Mouse (Mus musculus): ENCODE data around the gene Iffo2. TPM values are rescaled to one million over a fixed set of nuclear protein-coding genes. Genes with fewer than 3 reads are reported as not detected.

Iffo2 gene
- total and polyA plus RNA-seq, 3 experiments: 1.3 to 2.7 TPM; not detected in 1

DNA sequence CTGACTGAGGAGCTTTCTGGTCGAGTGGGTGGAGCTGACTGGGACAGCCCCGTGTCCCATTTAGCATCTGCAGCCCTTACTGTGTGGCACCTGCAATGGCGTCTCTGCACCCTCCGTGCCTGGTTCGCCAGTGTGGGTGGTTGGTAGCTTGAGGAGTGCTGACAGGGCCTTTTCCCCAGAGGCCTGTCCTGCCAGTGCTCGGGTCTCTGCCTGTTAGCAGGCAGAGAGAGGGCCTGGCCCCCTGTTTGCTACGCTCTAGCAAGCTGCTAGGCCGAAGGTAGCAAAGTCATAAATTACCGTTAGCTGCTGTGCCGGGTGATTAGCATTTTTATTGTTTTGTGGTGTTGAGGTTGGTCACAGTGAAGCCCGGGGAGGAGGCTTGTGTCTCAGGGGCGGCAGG, 109.5 kb downstream of the Iffo2 start:
- H3K4me3 ChIP-seq (ENCODE audit: control insufficient read depth in 1 of 2, insufficient read depth in 1 of 2, low read depth in 2 of 2, low read length in 2 of 2): no peak overlapping the region
- TF ChIP-seq SMC3 (IDR thresholded peaks at IDR 0.05; ENCODE audit: low read depth, low read length) (no peak), MYB (IDR thresholded peaks at IDR 0.05; ENCODE audit: low read depth, low read length) (no peak), RCOR1 (IDR thresholded peaks at IDR 0.05; ENCODE audit: low read depth, low read length) (no peak), POLR2A (IDR thresholded peaks at IDR 0.05; ENCODE audit: control insufficient read depth in 1 of 2, insufficient read depth in 1 of 2, low read depth in 1 of 2, low read length in 2 of 2, poor library complexity in 1 of 2) (no peak), HCFC1 (IDR thresholded peaks at IDR 0.05; ENCODE audit: low read depth, low read length) (no peak), ELF1 (IDR thresholded peaks at IDR 0.05; ENCODE audit: low read depth, low read length) (no peak), ZMIZ1 (IDR thresholded peaks at IDR 0.05; ENCODE audit: low read depth, low read length) (no peak), ETS1 (IDR thresholded peaks at IDR 0.05; ENCODE audit: low read depth, low read length) (no peak), E2F4 (IDR thresholded peaks at IDR 0.05; ENCODE audit: borderline replicate concordance, low read depth, low read length) (no peak), RAD21 (IDR thresholded peaks at IDR 0.05; ENCODE audit: low read depth, low read length) (no peak), SIN3A (IDR thresholded peaks at IDR 0.05; ENCODE audit: low read length) (no peak), GABPA (IDR thresholded peaks at IDR 0.05; ENCODE audit: low read depth, low read length) (no peak), USF2 (IDR thresholded peaks at IDR 0.05; ENCODE audit: borderline replicate concordance in 1 of 2, insufficient read depth in 1 of 2, low read depth in 1 of 2, low read length in 2 of 2) (no peak), JUND (IDR thresholded peaks at IDR 0.05; ENCODE audit: low read depth, low read length) (no peak), CTCF (IDR thresholded peaks at IDR 0.05 in 2 of 3, conservative IDR thresholded peaks at IDR 0.05 in 1 of 3; ENCODE audit: control insufficient read depth in 1 of 3, insufficient read depth in 1 of 3, low read depth in 2 of 3, low read length in 3 of 3, poor library complexity in 1 of 3, severe bottlenecking in 1 of 3) (no peak), KAT2A (conservative IDR thresholded peaks at IDR 0.05; ENCODE audit: low read depth, low read length) (no peak), TBP (IDR thresholded peaks at IDR 0.05; ENCODE audit: low read depth, low read length) (no peak), MXI1 (IDR thresholded peaks at IDR 0.05; ENCODE audit: low read depth, low read length) (no peak)
- no peaks in the 10 kb centered on the region for H3K9me3 ChIP-seq (replicated peaks; ENCODE audit: insufficient read depth, low read length)
- peaks cover 0 to 4% of the 10 kb centered on the region in 2 experiments; a peak in 1 of 4 replicates for H3K4me1 ChIP-seq (ENCODE audit: control insufficient read depth in 1 of 2, insufficient read depth in 2 of 2, low read length in 2 of 2)
- H3K79me2 ChIP-seq (ENCODE audit: control insufficient read depth, insufficient read depth, low read length, poor library complexity): no peaks in the 10 kb centered on the region
- H3K9ac ChIP-seq (ENCODE audit: control insufficient read depth, low read depth, low read length, poor library complexity, severe bottlenecking): no peak overlapping the region
- H3K36me3 ChIP-seq (ENCODE audit: control insufficient read depth in 1 of 2, insufficient read depth in 2 of 2, low read length in 2 of 2): no peaks in the 10 kb centered on the region; a peak in 1 of 4 replicates
- no peaks in the 10 kb centered on the region for H3K27me3 ChIP-seq (ENCODE audit: control insufficient read depth in 1 of 2, insufficient read depth in 2 of 2, low read length in 2 of 2)
- H3K27ac ChIP-seq (ENCODE audit: control insufficient read depth, low read depth, low read length): no peak overlapping the region
- no peak for DNase-seq (ENCODE audit: low read depth, low spot score)

DNA sequence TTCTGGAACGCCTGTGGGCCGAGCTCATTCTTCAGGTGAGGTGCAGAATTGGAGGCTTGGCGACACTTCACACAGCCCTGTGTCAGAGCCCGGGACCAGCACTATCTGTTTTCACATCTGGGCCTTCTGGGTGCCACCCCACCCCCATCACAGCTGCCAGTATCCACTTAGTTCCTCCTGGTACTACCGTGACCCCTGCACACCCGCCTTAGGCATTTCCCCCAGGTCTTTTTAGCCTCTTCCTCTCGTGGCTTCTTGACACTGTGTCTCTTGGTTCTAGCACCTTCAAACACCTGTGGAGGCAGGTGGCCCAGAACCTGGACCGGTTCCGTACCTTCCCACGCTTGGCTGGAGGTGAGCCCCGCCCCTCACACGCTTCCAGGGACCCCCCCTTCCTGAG, 110.0 kb downstream of the Iffo2 start:
- TF ChIP-seq MAX (IDR thresholded peaks at IDR 0.05; ENCODE audit: low read length) (no peak), JUND (IDR thresholded peaks at IDR 0.05; ENCODE audit: low read depth, low read length) (no peak), MXI1 (IDR thresholded peaks at IDR 0.05; ENCODE audit: low read depth, low read length) (no peak), BHLHE40 (IDR thresholded peaks at IDR 0.05; ENCODE audit: borderline replicate concordance, low read depth, low read length) (no peak), CTCF (IDR thresholded peaks at IDR 0.05 in 2 of 3, conservative IDR thresholded peaks at IDR 0.05 in 1 of 3; ENCODE audit: control insufficient read depth in 1 of 3, insufficient read depth in 1 of 3, low read depth in 2 of 3, low read length in 3 of 3, poor library complexity in 1 of 3, severe bottlenecking in 1 of 3) (no peak), EP300 (IDR thresholded peaks at IDR 0.05; ENCODE audit: low read depth in 1 of 2, low read length in 2 of 2) (no peak), POLR2AphosphoS2 (IDR thresholded peaks at IDR 0.05; ENCODE audit: low read length) (no peak), TAL1 (IDR thresholded peaks at IDR 0.05; ENCODE audit: low read length) (no peak), MAZ (IDR thresholded peaks at IDR 0.05; ENCODE audit: low read depth, low read length) (no peak), ELF1 (IDR thresholded peaks at IDR 0.05; ENCODE audit: low read depth, low read length) (no peak), ZC3H11A (IDR thresholded peaks at IDR 0.05; ENCODE audit: low read depth, low read length) (no peak), GATA1 (IDR thresholded peaks at IDR 0.05; ENCODE audit: low read depth, low read length) (no peak), TCF12 (IDR thresholded peaks at IDR 0.05; ENCODE audit: low read depth, low read length) (no peak), ZKSCAN1 (IDR thresholded peaks at IDR 0.05; ENCODE audit: low read depth, low read length) (no peak), RAD21 (IDR thresholded peaks at IDR 0.05; ENCODE audit: low read depth, low read length) (no peak), POLR2AphosphoS5 (IDR thresholded peaks at IDR 0.05; ENCODE audit: borderline replicate concordance, low read depth, low read length) (no peak)
- H3K4me3 ChIP-seq (ENCODE audit: control insufficient read depth in 1 of 2, insufficient read depth in 1 of 2, low read depth in 2 of 2, low read length in 2 of 2): no peak overlapping the region
- H3K9ac ChIP-seq (ENCODE audit: control insufficient read depth, low read depth, low read length, poor library complexity, severe bottlenecking): no peak overlapping the region
- no peaks in the 10 kb centered on the region for H3K27me3 ChIP-seq (ENCODE audit: control insufficient read depth in 1 of 2, insufficient read depth in 2 of 2, low read length in 2 of 2)
- no peaks in the 10 kb centered on the region for H3K9me3 ChIP-seq (replicated peaks; ENCODE audit: insufficient read depth, low read length)
- H3K4me1 ChIP-seq (ENCODE audit: control insufficient read depth in 1 of 2, insufficient read depth in 2 of 2, low read length in 2 of 2): peaks cover 0 to 4% of the 10 kb centered on the region in 2 experiments; a peak in 1 of 4 replicates
- DNase-seq (ENCODE audit: low read depth, low spot score): no peak
- no peaks in the 10 kb centered on the region; a peak in 1 of 4 replicates for H3K36me3 ChIP-seq (ENCODE audit: control insufficient read depth in 1 of 2, insufficient read depth in 2 of 2, low read length in 2 of 2)
- H3K27ac ChIP-seq (ENCODE audit: control insufficient read depth, low read depth, low read length): no peak overlapping the region
- H3K79me2 ChIP-seq (ENCODE audit: control insufficient read depth, insufficient read depth, low read length, poor library complexity): no peaks in the 10 kb centered on the region
